Mouse (Mus musculus) limb, embryonic 10.5 days (tissue): Measurements from ENCODE around the gene Ppp1r37. TPM values are rescaled to one million over a fixed set of nuclear protein-coding genes. Genes with fewer than 3 reads are reported as not detected.
A peak's percentile ranks its signal among the peaks of the same experiment; 100 is the strongest.

Source experiments
- DNase-seq: peaks from one replicate; pipeline ENCODE4 v3.0.0-alpha.2; 2017; ENCODE audit warnings: low spot score
- H3K27ac ChIP-seq: fragments of 300-500 bp; sonication (generic); 2 replicates; pipeline ENCODE4 v1.5.1; 2016; ENCODE audit warnings: mild to moderate bottlenecking
- H3K27me3 ChIP-seq: fragments of 300-500 bp; sonication (generic); 2 replicates; pipeline ENCODE4 v1.6.1; 2016; ENCODE audit warnings: low read depth, mild to moderate bottlenecking; ENCODE audit not compliant: poor library complexity, severe bottlenecking
- H3K36me3 ChIP-seq: fragments of 300-500 bp; sonication (generic); 2 replicates; pipeline ENCODE4 v1.6.1; 2016; ENCODE audit warnings: mild to moderate bottlenecking, moderate library complexity
- H3K4me1 ChIP-seq: fragments of 300-500 bp; sonication (generic); 2 replicates; pipeline ENCODE4 v1.6.1; 2016
- H3K4me3 ChIP-seq: fragments of 300-500 bp; sonication (generic); 2 replicates; pipeline ENCODE4 v1.5.1; 2016; ENCODE audit warnings: mild to moderate bottlenecking, moderate library complexity
- H3K9me3 ChIP-seq: fragments of 300-500 bp; sonication (generic); replicated peaks from 2 replicates; pipeline ENCODE4 v1.6.1; 2016; ENCODE audit warnings: mild to moderate bottlenecking
- WGBS: fragments of 180-500 bp; shearing (Covaris S2); methylation state at CpG from one replicate; pipeline ENCODE4 v1.1.7; 2016; 5-methylcytosine and 5-hydroxymethylcytosine counted together
- polyA plus RNA-seq: library from polyadenylated mRNA; unstranded; fragments of >200 nt; fragmentation: Nextera tagmentation; extraction: Ambion mirVana; gene quantifications from 2 replicates; pipeline ENCODE4 v1.2.1, GENCODE M21; 2016

Gene Ppp1r37
- polyA plus RNA-seq, 1 experiment from 2014 or later = 27.2 TPM

GRCm38 (mm10) chr7:19580634-19581033 is 17.8 kb upstream of the Ppp1r37 start:
- DNase-seq = no peak
- H3K4me3 ChIP-seq = no peak overlapping the region
- peaks cover 17% of the 10 kb centered on the region for H3K4me1 ChIP-seq
- WGBS = 87% methylated on average over 8 of the region's 8 CpGs
- peaks cover 63% of the 10 kb centered on the region for H3K36me3 ChIP-seq
- peaks cover 51% of the 10 kb centered on the region for H3K27me3 ChIP-seq
- H3K27ac ChIP-seq = no peak overlapping the region
- H3K9me3 ChIP-seq = no peaks in the 10 kb centered on the region

- Histone ChIP-seq H3K4me1 (peaks cover 17% of the 10 kb centered on the region), H3K27ac (no peak overlapping the region; the same call in 1 of the 2 replicates), H3K27me3 (peaks cover 60% of the 10 kb centered on the region), H3K36me3 (peaks cover 54% of the 10 kb centered on the region), H3K9me3 (no peaks in the 10 kb centered on the region), H3K4me3 (no peak overlapping the region)
- 86% methylated on average over 10 of the region's 10 CpGs for WGBS
- no peak for DNase-seq
These were observed 16.9 kb upstream of the Ppp1r37 start for GRCm38 (mm10) chr7:19579751-19580150.

GRCm38 (mm10) chr7:19578436-19578835 is 15.6 kb upstream of the Ppp1r37 start:
- Histone ChIP-seq H3K4me3 (no peak overlapping the region), H3K27ac (no peak overlapping the region), H3K9me3 (no peaks in the 10 kb centered on the region), H3K27me3 (peaks cover 68% of the 10 kb centered on the region), H3K4me1 (peaks cover 21% of the 10 kb centered on the region), H3K36me3 (peaks cover 41% of the 10 kb centered on the region)
- no peak for DNase-seq
- 60% methylated on average over 4 of the region's 4 CpGs for WGBS

GRCm38 (mm10) chr7:19577877-19578414 is 15.1 kb upstream of the Ppp1r37 start:
- Histone ChIP-seq H3K4me3 (peak overlapping the region; percentile 59), H3K27ac (no peak overlapping the region), H3K36me3 (peaks cover 36% of the 10 kb centered on the region), H3K4me1 (peaks cover 24% of the 10 kb centered on the region), H3K27me3 (peaks cover 68% of the 10 kb centered on the region), H3K9me3 (no peaks in the 10 kb centered on the region)
- no peak for DNase-seq
- 11% methylated on average over 10 of the region's 10 CpGs for WGBS

GRCm38 (mm10) chr7:19577141-19577852 is 14.4 kb upstream of the Ppp1r37 start, which contains the start of the genes Zfp296 and Gemin7:
Zfp296 (plus strand) TSS chr7:19577287.
Gemin7 (minus strand) TSS chr7:19577595.
- peak; percentile 63 for DNase-seq
- Histone ChIP-seq H3K36me3 (peaks cover 30% of the 10 kb centered on the region), H3K4me3 (peak within 1 kb of the TSS; percentile 59), H3K27me3 (peaks cover 68% of the 10 kb centered on the region), H3K27ac (peak within 1 kb of the TSS; percentile 34; the same call in 1 of the 2 replicates), H3K9me3 (no peaks in the 10 kb centered on the region), H3K4me1 (peaks cover 28% of the 10 kb centered on the region)
- under 1% methylated on average over 56 of the region's 56 CpGs for WGBS

GRCm38 (mm10) chr7:19575559-19575958 is 12.7 kb upstream of the Ppp1r37 start:
- WGBS = 53% methylated on average over 3 of the region's 3 CpGs
- H3K4me1 ChIP-seq = peaks cover 36% of the 10 kb centered on the region
- H3K4me3 ChIP-seq = no peak overlapping the region
- no peaks in the 10 kb centered on the region for H3K9me3 ChIP-seq
- no peak overlapping the region for H3K27ac ChIP-seq
- H3K27me3 ChIP-seq = peaks cover 66% of the 10 kb centered on the region
- peaks cover 25% of the 10 kb centered on the region for H3K36me3 ChIP-seq
- DNase-seq = no peak

- no peak for DNase-seq
- 20% methylated on average over 16 of the region's 16 CpGs for WGBS
- H3K9me3 ChIP-seq = no peaks in the 10 kb centered on the region
- H3K4me1 ChIP-seq = peaks cover 32% of the 10 kb centered on the region
- peak overlapping the region; percentile 89 for H3K27ac ChIP-seq
- H3K27me3 ChIP-seq = peaks cover 48% of the 10 kb centered on the region
- H3K36me3 ChIP-seq = peaks cover 30% of the 10 kb centered on the region
- H3K4me3 ChIP-seq = peak overlapping the region; percentile 75
These were observed 10.9 kb upstream of the Ppp1r37 start for GRCm38 (mm10) chr7:19573776-19574140.

GRCm38 (mm10) chr7:19572926-19573775 is 10.3 kb upstream of the Ppp1r37 start:
- Histone ChIP-seq H3K27ac (peak overlapping the region; percentile 89), H3K9me3 (no peaks in the 10 kb centered on the region), H3K4me1 (peaks cover 32% of the 10 kb centered on the region), H3K27me3 (peaks cover 42% of the 10 kb centered on the region), H3K4me3 (peak overlapping the region; percentile 75), H3K36me3 (peaks cover 36% of the 10 kb centered on the region)
- peak; percentile 94 for DNase-seq
- under 1% methylated on average over 53 of the region's 53 CpGs for WGBS

- Histone ChIP-seq H3K27ac (no peak overlapping the region), H3K36me3 (peaks cover 67% of the 10 kb centered on the region), H3K4me1 (peaks cover 19% of the 10 kb centered on the region), H3K27me3 (peaks cover 7% of the 10 kb centered on the region), H3K9me3 (no peaks in the 10 kb centered on the region), H3K4me3 (no peak overlapping the region)
- WGBS = 79% methylated on average over 3 of the region's 3 CpGs
- DNase-seq = no peak
These were observed 6.8 kb upstream of the Ppp1r37 start for GRCm38 (mm10) chr7:19569647-19570046.

- DNase-seq = no peak
- Histone ChIP-seq H3K27me3 (no peaks in the 10 kb centered on the region), H3K27ac (no peak overlapping the region), H3K4me3 (no peak overlapping the region), H3K4me1 (peaks cover 21% of the 10 kb centered on the region), H3K9me3 (no peaks in the 10 kb centered on the region; the same call in 1 of the 2 replicates), H3K36me3 (peaks cover 78% of the 10 kb centered on the region)
- WGBS = 94% methylated on average over 8 of the region's 8 CpGs
These were observed 4.5 kb upstream of the Ppp1r37 start for GRCm38 (mm10) chr7:19567426-19567825.

GRCm38 (mm10) chr7:19565803-19566202 is 2.9 kb upstream of the Ppp1r37 start:
- no peaks in the 10 kb centered on the region for H3K27me3 ChIP-seq
- no peak overlapping the region for H3K4me3 ChIP-seq
- H3K4me1 ChIP-seq = peaks cover 16% of the 10 kb centered on the region
- H3K27ac ChIP-seq = no peak overlapping the region
- H3K9me3 ChIP-seq = no peaks in the 10 kb centered on the region; the same call in 1 of the 2 replicates
- 95% methylated on average over 2 of the region's 2 CpGs for WGBS
- peaks cover 68% of the 10 kb centered on the region for H3K36me3 ChIP-seq
- DNase-seq = no peak

GRCm38 (mm10) chr7:19564455-19564854 is 1.6 kb upstream of the Ppp1r37 start:
- Histone ChIP-seq H3K4me3 (no peak overlapping the region), H3K9me3 (no peaks in the 10 kb centered on the region; the same call in 1 of the 2 replicates), H3K27ac (no peak overlapping the region), H3K4me1 (peaks cover 29% of the 10 kb centered on the region), H3K27me3 (no peaks in the 10 kb centered on the region), H3K36me3 (peaks cover 54% of the 10 kb centered on the region)
- DNase-seq = no peak
- 94% methylated on average over 4 of the region's 4 CpGs for WGBS
